Mouse (Mus musculus) embryonic facial prominence, embryonic 11.5 days (tissue): ENCODE results near the gene Apof. TPM values are rescaled to one million over a fixed set of nuclear protein-coding genes. Genes with fewer than 3 reads are reported as not detected.
"Not testable (repeated sequence)": the region's sequence is repeated elsewhere in the genome, so short reads cannot be mapped to it uniquely, and the experiment has no call there.

ENCODE experiments used
- ATAC-seq: fragments of 200-750 bp; cut with Nextera tagmentation; replicated peaks from 2 replicates; pipeline ENCODE4 v1.8.0; 2017; ENCODE audit warnings: low read depth; ENCODE audit not compliant: insufficient number of reproducible peaks, low FRiP score, low TSS enrichment
- DNase-seq: peaks from one replicate; pipeline ENCODE4 v3.0.0-alpha.2; 2015; ENCODE audit warnings: low spot score
- H3K27ac ChIP-seq: fragments of 300-500 bp; sonication (generic); replicated peaks from 2 replicates; pipeline ENCODE4 v1.5.1; 2014; ENCODE audit warnings: mild to moderate bottlenecking, low read depth, low read length, control low read depth
- H3K27me3 ChIP-seq: fragments of 300-500 bp; sonication (generic); 2 replicates; pipeline ENCODE4 v1.6.1; 2014; ENCODE audit warnings: mild to moderate bottlenecking, low read length, moderate library complexity, mixed read lengths; ENCODE audit not compliant: control insufficient read depth, insufficient read depth
- H3K36me3 ChIP-seq: fragments of 300-500 bp; sonication (generic); replicated peaks from 2 replicates; pipeline ENCODE4 v1.6.1; 2014; ENCODE audit warnings: low read depth, mild to moderate bottlenecking, low read length, moderate library complexity, mixed read lengths; ENCODE audit not compliant: control insufficient read depth, insufficient read depth
- H3K4me1 ChIP-seq: fragments of 300-500 bp; sonication (generic); 2 replicates; pipeline ENCODE4 v1.6.1; 2014; ENCODE audit warnings: low read length, mixed read lengths; ENCODE audit not compliant: control insufficient read depth, insufficient read depth
- H3K4me2 ChIP-seq: fragments of 300-500 bp; sonication (generic); 2 replicates; pipeline ENCODE4 v1.6.1; 2014; ENCODE audit warnings: low read depth, mild to moderate bottlenecking, control low read depth, low read length, moderate library complexity
- H3K4me3 ChIP-seq: fragments of 300-500 bp; sonication (generic); 2 replicates; pipeline ENCODE4 v1.5.1; 2014; ENCODE audit warnings: low read depth, low read length, control low read depth
- H3K9ac ChIP-seq: fragments of 300-500 bp; sonication (generic); replicated peaks from 2 replicates; pipeline ENCODE4 v1.6.1; 2014; ENCODE audit warnings: mild to moderate bottlenecking, control low read depth, low read length
- H3K9me3 ChIP-seq: fragments of 300-500 bp; sonication (generic); replicated peaks from 2 replicates; pipeline ENCODE4 v1.6.1; 2016; ENCODE audit warnings: mild to moderate bottlenecking, low read length, inconsistent platforms, mixed read lengths; ENCODE audit not compliant: control insufficient read depth
- WGBS: fragments of 180-500 bp; shearing (Covaris S2); extraction: QIAGEN DNeasy Blood & Tissue Kit; methylation state at CpG from one replicate; pipeline ENCODE4 v1.1.7; 2014; 5-methylcytosine and 5-hydroxymethylcytosine counted together
- polyA plus RNA-seq: library from polyadenylated mRNA; unstranded; fragments of >200 nt; fragmentation: Nextera tagmentation; extraction: Ambion mirVana; gene quantifications from 2 replicates; pipeline ENCODE4 v1.2.1, GENCODE M21; 2014

Gene Apof
- polyA plus RNA-seq, 1 experiment from 2014 or later, result not detected

DNA sequence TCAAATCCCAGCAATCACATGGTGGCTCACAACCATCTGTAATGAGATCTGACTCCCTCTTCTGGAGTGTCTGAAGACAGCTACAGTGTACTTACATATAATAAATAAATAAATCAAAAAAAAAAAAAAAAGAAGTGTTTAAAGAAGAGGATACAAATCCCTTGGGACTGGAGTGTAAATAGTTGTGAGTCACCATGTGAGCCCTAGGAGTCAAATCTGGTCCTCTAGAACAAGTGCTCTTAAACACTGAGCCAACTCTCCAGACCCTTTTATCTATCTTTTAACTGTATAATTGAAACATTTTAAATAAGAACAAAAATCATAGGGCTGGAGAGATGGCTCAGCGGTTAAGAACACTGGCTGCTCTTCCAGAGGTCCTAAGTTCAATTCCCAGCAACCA is 6.9 kb downstream of the Apof start:
- 90% methylated on average over 1 of the region's 1 CpGs for WGBS
- not testable (repeated sequence) for H3K27me3 ChIP-seq, DNase-seq

DNA sequence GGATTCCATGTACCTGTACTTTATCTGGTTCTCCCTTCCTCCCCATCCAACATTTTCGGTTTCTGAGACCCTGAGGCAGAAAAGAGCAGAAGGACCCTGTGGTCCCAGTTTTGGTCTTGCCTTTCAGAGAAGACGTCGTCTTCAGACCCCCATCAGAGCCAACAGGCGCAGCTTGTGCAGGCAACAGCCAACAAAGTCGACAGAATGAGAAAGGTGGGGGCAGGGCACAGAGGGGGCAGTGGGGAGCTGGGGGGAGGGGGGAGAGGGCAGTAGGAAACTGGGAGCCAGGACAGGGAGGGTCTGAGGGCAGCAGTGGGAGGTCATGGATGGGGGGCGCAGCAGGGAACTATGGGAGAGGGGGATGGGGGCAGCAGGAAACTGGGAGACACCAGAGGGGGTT is 9.7 kb downstream of the Apof start:
- DNase-seq (no peak), ATAC-seq (no peak)
- Histone ChIP-seq H3K27ac (no peak overlapping the region), H3K27me3 (no peaks in the 10 kb centered on the region), H3K4me3 (no peak overlapping the region), H3K36me3 (no peaks in the 10 kb centered on the region; the same call in 1 of the 2 replicates), H3K9me3 (no peaks in the 10 kb centered on the region), H3K9ac (no peak overlapping the region), H3K4me1 (no peaks in the 10 kb centered on the region), H3K4me2 (no peak overlapping the region)
- 52% methylated on average over 6 of the region's 6 CpGs for WGBS

More for the DNA sequence above, 6.9 kb downstream of the Apof start:
- H3K4me1 ChIP-seq, H3K4me2 ChIP-seq, H3K9me3 ChIP-seq, H3K4me3 ChIP-seq, H3K36me3 ChIP-seq, H3K9ac ChIP-seq, ATAC-seq, H3K27ac ChIP-seq: not testable (repeated sequence)

DNA sequence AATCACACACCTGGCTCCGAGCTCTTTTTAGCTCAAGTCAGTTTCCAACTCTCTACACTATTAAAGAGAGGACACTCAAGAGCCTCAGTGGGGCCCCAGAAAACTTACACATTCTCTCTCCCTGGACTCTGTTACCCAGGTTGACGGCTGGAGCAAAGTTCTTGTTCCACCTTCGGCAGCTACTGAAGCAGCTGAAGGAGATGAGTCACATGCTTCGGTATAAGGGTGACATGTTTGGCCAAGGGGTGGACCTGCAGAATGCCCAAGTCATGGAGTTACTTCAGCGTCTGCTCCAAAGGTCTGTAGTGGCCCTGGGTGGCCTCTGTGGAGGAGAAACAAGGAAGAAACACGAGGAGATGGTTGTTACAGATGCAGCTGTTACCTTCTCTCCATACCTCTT is 12.5 kb downstream of the Apof start:
- no peak for DNase-seq
- no peaks in the 10 kb centered on the region; the same call in 1 of the 2 replicates for H3K36me3 ChIP-seq
- ATAC-seq, result no peak

DNA sequence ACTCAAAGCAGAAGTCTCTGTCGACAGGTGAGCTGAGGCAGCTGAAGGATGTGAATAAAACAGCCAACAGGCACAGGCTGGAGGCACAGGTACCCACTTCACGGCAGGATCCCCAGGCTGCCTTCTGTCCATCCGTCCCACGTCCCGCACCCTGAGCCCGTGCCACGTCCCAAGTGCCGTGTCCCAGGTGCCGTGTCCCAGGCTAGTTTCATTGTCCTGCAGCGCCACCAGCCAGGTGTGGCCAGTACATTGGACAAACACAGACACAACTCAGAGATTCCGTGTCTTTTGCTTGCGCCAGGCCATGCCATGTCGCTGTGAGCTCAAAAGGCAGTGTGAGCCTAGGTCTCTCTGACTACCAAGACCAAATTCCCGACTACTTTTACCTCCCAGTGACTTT is 13.2 kb downstream of the Apof start:
- WGBS, result 91% methylated on average over 14 of the region's 14 CpGs

More for the DNA sequence above, 12.5 kb downstream of the Apof start:
- Histone ChIP-seq H3K4me3 (no peak overlapping the region), H3K4me2 (no peak overlapping the region), H3K9ac (no peak overlapping the region), H3K27ac (no peak overlapping the region), H3K27me3 (no peaks in the 10 kb centered on the region), H3K9me3 (no peaks in the 10 kb centered on the region), H3K4me1 (no peaks in the 10 kb centered on the region)
- WGBS, result 89% methylated on average over 6 of the region's 6 CpGs

DNA sequence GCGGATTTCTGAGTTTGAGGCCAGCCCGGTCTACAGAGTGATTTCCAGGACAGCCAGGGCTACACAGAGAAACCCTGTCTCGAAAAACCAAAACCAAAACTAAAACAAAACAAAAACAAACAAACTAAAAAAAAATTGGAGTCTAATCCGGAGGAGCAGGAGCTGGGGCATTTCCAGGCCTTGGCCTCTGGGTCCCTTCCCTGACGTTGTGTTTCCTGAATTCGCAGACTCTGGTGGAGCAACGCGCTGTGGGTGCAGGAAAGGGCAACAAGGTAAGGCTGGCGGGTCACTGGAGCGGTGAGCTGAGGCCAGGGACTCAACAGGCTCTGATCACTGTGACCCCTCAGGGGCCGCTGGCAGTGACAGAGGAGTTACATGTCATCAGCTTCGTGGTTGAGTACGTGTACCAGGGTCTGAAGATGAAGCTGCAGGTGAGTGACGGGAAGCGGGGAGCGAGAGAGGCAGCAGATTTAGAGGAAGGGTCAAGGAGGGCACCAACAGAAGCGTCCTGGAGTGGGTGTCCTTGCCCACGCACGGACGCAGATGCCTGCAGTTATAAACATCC is 14.5 kb downstream of the Apof start:
- Histone ChIP-seq H3K27me3 (no peaks in the 10 kb centered on the region), H3K36me3 (no peaks in the 10 kb centered on the region; the same call in 1 of the 2 replicates), H3K4me2 (no peak overlapping the region), H3K4me3 (no peak overlapping the region), H3K4me1 (no peaks in the 10 kb centered on the region), H3K9ac (no peak overlapping the region), H3K9me3 (no peaks in the 10 kb centered on the region), H3K27ac (no peak overlapping the region)
- ATAC-seq (no peak), DNase-seq (no peak)
- WGBS, result 84% methylated on average over 20 of the region's 20 CpGs

More for the DNA sequence above, 13.2 kb downstream of the Apof start:
- Histone ChIP-seq H3K4me2 (no peak overlapping the region), H3K4me1 (no peaks in the 10 kb centered on the region), H3K36me3 (no peaks in the 10 kb centered on the region; the same call in 1 of the 2 replicates), H3K27me3 (no peaks in the 10 kb centered on the region), H3K9me3 (no peaks in the 10 kb centered on the region), H3K27ac (no peak overlapping the region), H3K9ac (no peak overlapping the region), H3K4me3 (no peak overlapping the region)
- no peak for DNase-seq
- ATAC-seq, result no peak

DNA sequence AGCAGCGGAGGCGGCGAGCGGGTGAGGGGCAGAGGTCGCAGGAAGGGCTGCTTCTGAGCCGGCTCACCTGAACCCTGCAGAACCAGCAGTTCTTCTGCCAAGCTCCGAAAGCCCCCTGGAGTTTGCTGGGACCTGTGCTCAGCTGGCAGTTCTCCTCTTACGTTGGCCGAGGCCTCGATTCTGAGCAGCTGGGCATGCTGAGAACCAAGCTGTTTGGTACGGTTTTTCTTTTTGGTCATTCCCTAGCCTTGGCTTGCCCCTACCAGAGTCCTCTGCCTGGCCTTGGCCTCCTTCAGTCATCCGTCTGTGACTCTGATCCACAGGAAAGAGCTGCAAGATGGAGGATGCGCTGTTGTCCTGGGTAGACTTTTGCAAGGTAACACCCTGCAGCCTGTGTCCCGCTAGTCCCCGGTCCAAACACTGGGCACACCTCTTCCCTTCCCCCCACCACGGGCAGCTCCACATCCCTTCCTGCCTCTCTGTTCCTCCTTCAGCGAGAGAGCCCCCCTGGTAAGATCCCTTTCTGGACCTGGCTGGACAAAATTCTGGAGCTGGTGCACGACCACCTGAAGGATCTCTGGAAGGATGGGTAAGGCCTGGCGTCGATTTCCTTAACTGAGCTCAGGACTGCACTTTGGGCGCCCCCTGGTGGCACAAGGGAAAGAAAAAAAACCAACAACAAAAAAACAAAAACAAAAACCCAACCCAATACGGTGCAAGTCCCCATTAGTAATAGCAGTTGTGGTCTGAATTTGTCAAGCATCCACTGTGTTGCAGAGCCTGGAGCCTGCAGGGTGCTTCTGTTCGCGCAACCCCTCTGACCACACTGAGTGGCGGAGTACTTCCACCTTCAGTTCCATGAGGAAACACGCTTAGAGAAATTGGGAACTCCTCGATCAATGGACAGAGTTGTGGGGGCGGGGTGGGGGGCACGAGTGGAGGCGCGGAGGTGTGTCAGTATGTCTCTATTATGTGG is 15.4 kb downstream of the Apof start:
- Histone ChIP-seq H3K4me2 (no peak overlapping the region), H3K36me3 (no peaks in the 10 kb centered on the region; the same call in 1 of the 2 replicates), H3K9ac (no peak overlapping the region), H3K4me3 (no peak overlapping the region), H3K27ac (no peak overlapping the region), H3K27me3 (no peaks in the 10 kb centered on the region), H3K4me1 (no peaks in the 10 kb centered on the region), H3K9me3 (no peaks in the 10 kb centered on the region)
- ATAC-seq, result 0 out of 2 replicates have a peak, but pooled peaks have one; percentile 3
- 59% methylated on average over 31 of the region's 31 CpGs for WGBS
- DNase-seq, result peak; percentile 83

DNA sequence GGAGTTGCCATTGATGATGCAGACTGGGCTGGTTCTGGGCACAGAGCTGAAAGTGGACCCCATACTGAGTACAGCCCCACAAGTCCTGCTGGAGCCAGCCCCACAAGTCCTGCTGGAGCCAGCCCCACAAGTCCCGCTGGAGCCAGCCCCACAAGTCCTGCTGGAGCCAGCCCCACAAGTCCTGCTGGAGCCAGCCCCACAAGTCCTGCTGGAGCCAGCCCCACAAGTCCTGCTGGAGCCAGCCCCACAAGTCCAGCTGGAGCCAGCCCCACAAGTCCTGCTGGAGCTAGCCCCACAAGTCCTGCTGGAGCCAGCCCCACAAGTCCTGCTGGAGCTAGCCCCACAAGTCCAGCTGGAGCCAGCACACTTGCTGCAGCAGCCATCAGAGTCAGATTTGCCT is 22.1 kb downstream of the Apof start:
- not testable (repeated sequence) for H3K36me3 ChIP-seq, H3K4me2 ChIP-seq, H3K9me3 ChIP-seq, DNase-seq, H3K4me1 ChIP-seq, H3K27me3 ChIP-seq, H3K27ac ChIP-seq, H3K9ac ChIP-seq, H3K4me3 ChIP-seq, ATAC-seq
- 56% methylated on average over 1 of the region's 1 CpGs for WGBS
